Comparison of ENCODE assay signal across 12 mouse cellular contexts in genomic region chr17:56380286-56380685, GRCm38 (mm10). TPM values are rescaled to one million over a fixed set of nuclear protein-coding genes. Genes with fewer than 3 reads are reported as not detected.
A peak's percentile ranks its signal among the peaks of the same experiment; 100 is the strongest.
DNase-seq lines count a peak whose midpoint lies in the region; ATAC-seq lines count a peak whose summit lies in the region.
"Had no signal": no experiment of that assay in that cellular context is flagged by ENCODE, and none has a peak within 500 bp of the region (broad histone marks: within the 10 kb centered on the region; RNA-seq: fewer than 3 reads in every experiment).

No protein-coding gene starts in this region.

- H3K4me2 ChIP-seq in forebrain, embryonic 14.5 days (ENCODE audit: low read length), result no peak overlapping the region
- no peak overlapping the region for H3K4me2 ChIP-seq in forebrain, embryonic 11.5 days (ENCODE audit: low read depth, low read length, severe bottlenecking)
- H3K4me2 ChIP-seq in neural tube, embryonic 14.5 days (ENCODE audit: low read depth, low read length), result no peak overlapping the region
- H3K4me2 ChIP-seq: limb, embryonic 15.5 days had no signal

- H3K4me1 ChIP-seq in forebrain, embryonic 14.5 days (ENCODE audit: control insufficient read depth, insufficient read depth, low read length), result peaks cover 2% of the 10 kb centered on the region; the same call in 1 of the 2 replicates
- H3K4me1 ChIP-seq in forebrain, embryonic 11.5 days (replicated peaks; ENCODE audit: control insufficient read depth, insufficient read depth, low read length), result no peaks in the 10 kb centered on the region
- peaks cover 12% of the 10 kb centered on the region for H3K4me1 ChIP-seq in neural tube, embryonic 14.5 days (ENCODE audit: control insufficient read depth, insufficient read depth, low read length)
- H3K4me1 ChIP-seq: limb, embryonic 15.5 days had no signal

- peaks cover 89% of the 10 kb centered on the region for H3K36me3 ChIP-seq in forebrain, embryonic 14.5 days (ENCODE audit: control insufficient read depth, insufficient read depth, low read length)
- no peaks in the 10 kb centered on the region; the same call in 1 of the 2 replicates for H3K36me3 ChIP-seq in forebrain, embryonic 11.5 days (ENCODE audit: control insufficient read depth, insufficient read depth, low read length)
- peaks cover 26% of the 10 kb centered on the region for H3K36me3 ChIP-seq in neural tube, embryonic 14.5 days (ENCODE audit: control insufficient read depth, insufficient read depth, low read length)

- no peak overlapping the region for H3K4me3 ChIP-seq in forebrain, embryonic 14.5 days (ENCODE audit: low read depth, low read length)
- no peak overlapping the region for H3K4me3 ChIP-seq in forebrain, embryonic 11.5 days (ENCODE audit: low read depth, low read length)
- no peak overlapping the region for H3K4me3 ChIP-seq in neural tube, embryonic 14.5 days (ENCODE audit: low read depth, low read length)
- H3K4me3 ChIP-seq: limb, embryonic 15.5 days had no signal

- no peaks in the 10 kb centered on the region for H3K27me3 ChIP-seq in forebrain, embryonic 14.5 days (replicated peaks; ENCODE audit: control insufficient read depth, insufficient read depth, low read length)
- H3K27me3 ChIP-seq in forebrain, embryonic 11.5 days (ENCODE audit: control insufficient read depth, insufficient read depth, low read length), result no peaks in the 10 kb centered on the region
- no peaks in the 10 kb centered on the region for H3K27me3 ChIP-seq in neural tube, embryonic 14.5 days (ENCODE audit: control insufficient read depth, insufficient read depth, low read length)
- H3K27me3 ChIP-seq: limb, embryonic 15.5 days had no signal

- no peak overlapping the region for H3K9ac ChIP-seq in forebrain, embryonic 14.5 days (ENCODE audit: low read length)
- H3K9ac ChIP-seq in forebrain, embryonic 11.5 days (ENCODE audit: low read length), result no peak overlapping the region
- no peak overlapping the region for H3K9ac ChIP-seq in neural tube, embryonic 14.5 days (replicated peaks; ENCODE audit: low read depth, low read length)
- H3K9ac ChIP-seq: limb, embryonic 15.5 days had no signal

- no peaks in the 10 kb centered on the region for H3K9me3 ChIP-seq in forebrain, embryonic 14.5 days (replicated peaks; ENCODE audit: control insufficient read depth, low read length)
- H3K9me3 ChIP-seq in forebrain, embryonic 11.5 days (ENCODE audit: control insufficient read depth, low read length), result no peaks in the 10 kb centered on the region
- no peaks in the 10 kb centered on the region for H3K9me3 ChIP-seq in neural tube, embryonic 14.5 days (ENCODE audit: control insufficient read depth, low read length)
- H3K9me3 ChIP-seq: G1E; limb, embryonic 15.5 days had no signal

- intact Hi-C loops in left cerebral cortex, postnatal 4 days (cut with DNase I), result no loop called here

- ATAC-seq in forebrain, embryonic 14.5 days, result peak; percentile 82
- no peak for ATAC-seq in forebrain, embryonic 11.5 days (replicated peaks; ENCODE audit: low FRiP score)
- ATAC-seq in neural tube, embryonic 14.5 days (ENCODE audit: low read depth), result peak; percentile 82

- WGBS in forebrain, embryonic 14.5 days, result 39% methylated on average over 6 of the region's 6 CpGs
- WGBS in forebrain, embryonic 11.5 days, result 88% methylated on average over 6 of the region's 6 CpGs
- WGBS in neural tube, embryonic 14.5 days, result 46% methylated on average over 6 of the region's 6 CpGs

- peak overlapping the region; percentile 17; the same call in 1 of the 2 replicates for H3K27ac ChIP-seq in forebrain, embryonic 14.5 days (ENCODE audit: low read depth, low read length)
- H3K27ac ChIP-seq in forebrain, embryonic 11.5 days (ENCODE audit: low read depth, low read length), result no peak overlapping the region
- H3K27ac ChIP-seq in neural tube, embryonic 14.5 days (ENCODE audit: low read depth, low read length), result 0 out of 2 replicates have a peak overlapping the region, but pooled peaks have one; percentile 28
- H3K27ac ChIP-seq: limb, embryonic 15.5 days had no signal

- DNase-seq in forebrain, embryonic 14.5 days (ENCODE audit: low spot score), result peak; percentile 73
- no peak for DNase-seq in forebrain, embryonic 11.5 days (ENCODE audit: low spot score)
- DNase-seq in left cerebral cortex, postnatal 4 days, result peak; percentile 84
- no peak for DNase-seq in left cerebral cortex, adult 11 months (ENCODE audit: low spot score)
- DNase-seq in cerebellum, postnatal 25 days, result peak; percentile 84 to 85
- DNase-seq in gastrocnemius, adult 8-10 months (ENCODE audit: low spot score in 2 of 2), result no peak
- DNase-seq in natural killer cell, adult 2 months (ENCODE audit: low spot score in 2 of 2), result no peak
- DNase-seq: heart, adult 18-20 months; lung, postnatal 4 days had no signal

RNA-seq across cellular contexts. Expression of gene Kdm4b, which starts 54.4 kb away (rescaled TPM):
- 41.7 and 58.5 TPM in 2 replicates for polyA plus RNA-seq in forebrain, embryonic 14.5 days (2014; fragmentation: Nextera tagmentation; extraction: Ambion mirVana)
- 52.1 TPM in 2 replicates for polyA plus RNA-seq in forebrain, embryonic 11.5 days (2014; fragmentation: Nextera tagmentation; extraction: Ambion mirVana)
- total RNA-seq in left cerebral cortex, postnatal 4 days (2021), result 100 to 1,000 TPM; 111 to 112 TPM
- 58.6 and 66.1 TPM in 2 replicates for polyA plus RNA-seq in neural tube, embryonic 14.5 days (2014; fragmentation: Nextera tagmentation; extraction: Ambion mirVana)
- total RNA-seq in gastrocnemius, adult 8-10 months (2022), result 10 to 100 TPM; 22.2 to 26.4 (median 22.8) TPM

Comparison
In these comparisons a context has a peak if more than half of its experiments do, and no peak if none do; other contexts are left out.
1. DNase-seq: peak in forebrain, embryonic 14.5 days (single experiment), left cerebral cortex, postnatal 4 days (single experiment) and cerebellum, postnatal 25 days (2 of 2); none in forebrain, embryonic 11.5 days (single experiment), left cerebral cortex, adult 11 months (single experiment), gastrocnemius, adult 8-10 months (0 of 2) and natural killer cell, adult 2 months (0 of 2).